Mouse (Mus musculus): Measurements from ENCODE around the gene Maml3.

Gene Maml3

DNA sequence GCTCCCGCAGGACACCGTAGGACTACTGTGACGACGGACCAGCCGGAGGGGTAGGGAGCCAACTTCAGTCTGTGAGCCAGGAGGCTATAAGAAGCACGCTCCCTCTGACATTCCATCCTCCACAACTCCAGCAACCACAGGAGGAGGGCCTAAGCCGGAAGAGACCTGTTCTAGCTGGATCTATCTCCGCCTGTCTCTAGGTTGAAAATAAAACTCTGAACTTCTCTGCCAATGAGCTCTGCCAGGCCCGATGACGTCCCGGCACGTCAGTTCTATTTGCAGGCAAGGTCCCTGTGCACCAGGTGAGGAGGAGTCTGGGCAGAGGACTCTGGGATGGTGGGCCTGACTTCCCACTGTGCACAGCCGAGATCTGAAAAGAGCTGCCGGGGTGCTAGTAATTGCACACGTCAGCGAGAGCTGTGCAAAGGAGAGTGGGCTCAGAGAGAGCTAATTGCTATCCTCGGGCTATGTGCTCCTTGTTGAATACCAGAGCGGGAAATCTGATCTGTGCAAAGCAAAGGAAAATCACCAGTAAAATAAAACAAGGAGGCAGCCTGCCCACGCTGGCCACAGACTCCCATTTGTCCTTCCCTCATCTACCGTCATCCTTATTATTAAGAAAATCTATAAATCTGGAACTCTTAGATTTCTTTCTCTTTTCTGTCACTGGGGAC is 58.7 kb downstream of the Maml3 start:
- peak; percentile 81 for DNase-seq (ENCODE audit: inconsistent ontology term)

DNA sequence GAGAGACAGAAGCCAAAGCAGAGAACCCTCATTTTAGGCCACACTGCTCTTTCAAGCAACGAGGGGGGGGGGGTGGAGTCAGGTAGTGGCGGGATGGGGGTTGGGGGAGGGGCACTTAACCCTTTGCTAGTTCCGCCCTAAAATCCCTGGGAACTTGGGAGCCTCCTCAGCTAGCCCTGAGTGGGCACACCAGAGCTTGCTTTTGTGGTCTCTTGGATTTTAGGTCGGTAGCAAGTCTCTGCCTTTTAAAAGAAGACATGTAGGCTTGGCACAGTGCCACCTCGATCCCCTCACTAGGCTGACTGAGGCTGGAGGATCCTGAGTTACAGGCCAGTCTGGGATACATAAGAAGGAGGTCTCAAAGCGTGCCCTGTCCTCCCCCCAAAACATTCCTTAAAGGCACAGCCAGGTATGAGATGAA is 59.6 kb downstream of the Maml3 start:
- no peak for DNase-seq (ENCODE audit: inconsistent ontology term)

DNA sequence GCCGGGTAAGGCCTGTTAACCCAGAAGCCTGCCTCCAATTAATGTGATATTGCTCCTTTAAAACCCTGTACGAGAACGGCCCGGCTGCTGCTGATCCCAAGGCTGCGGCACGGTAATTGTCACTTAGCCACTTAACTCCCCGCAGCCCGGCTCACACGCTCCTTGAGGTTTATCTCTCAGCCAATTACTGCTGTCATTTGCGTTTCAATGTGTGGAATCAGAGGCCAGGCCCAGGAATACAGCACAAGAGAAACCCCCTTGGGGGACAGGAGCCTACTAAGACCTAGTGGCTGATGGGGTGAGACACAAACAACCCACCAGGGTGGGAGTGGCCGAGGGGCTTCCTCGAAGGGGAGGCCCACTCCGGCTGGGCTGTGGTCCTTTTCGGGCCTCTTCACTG is 60.2 kb downstream of the Maml3 start:
- DNase-seq (ENCODE audit: inconsistent ontology term): no peak

DNA sequence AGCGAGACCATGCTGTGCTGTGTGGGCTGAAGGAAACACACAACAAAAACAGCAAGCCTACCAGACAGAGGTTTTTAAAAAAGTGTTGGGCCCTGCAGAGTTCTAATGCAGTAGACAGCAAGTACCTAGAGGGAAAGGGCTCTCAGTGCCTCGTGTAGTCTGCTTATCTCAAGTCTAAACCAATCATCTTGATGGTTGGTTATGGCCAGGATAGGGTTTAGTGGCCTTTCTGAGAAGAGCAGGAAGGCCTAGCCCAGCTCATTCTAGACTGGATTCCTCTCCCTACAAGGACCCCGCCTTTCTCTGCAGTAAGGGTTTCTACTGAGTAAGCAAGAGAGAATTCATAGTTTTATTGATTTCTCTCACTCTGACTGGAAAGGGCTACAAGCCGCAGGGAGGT is 61.0 kb downstream of the Maml3 start:
- no peak for DNase-seq (ENCODE audit: inconsistent ontology term)

DNA sequence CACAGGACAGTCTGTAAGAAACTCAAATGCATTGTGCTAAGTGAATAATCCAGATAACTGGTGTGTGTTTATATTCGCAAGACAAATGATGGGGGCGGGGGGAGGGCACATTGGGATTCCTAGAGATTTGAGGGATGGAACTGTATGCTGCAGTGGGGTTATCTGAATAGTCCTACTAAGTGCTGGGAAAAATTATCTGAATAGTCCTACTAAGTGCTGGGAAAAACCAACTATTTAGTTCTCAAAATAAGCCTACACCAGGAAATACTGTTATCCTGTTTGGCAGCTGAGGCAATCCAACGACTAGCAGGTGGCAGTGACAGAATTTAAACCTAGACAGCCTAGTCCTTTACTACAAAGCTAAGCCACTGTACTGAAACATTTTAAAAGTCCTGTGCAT is 62.2 kb downstream of the Maml3 start:
- DNase-seq (ENCODE audit: inconsistent ontology term): no peak

DNA sequence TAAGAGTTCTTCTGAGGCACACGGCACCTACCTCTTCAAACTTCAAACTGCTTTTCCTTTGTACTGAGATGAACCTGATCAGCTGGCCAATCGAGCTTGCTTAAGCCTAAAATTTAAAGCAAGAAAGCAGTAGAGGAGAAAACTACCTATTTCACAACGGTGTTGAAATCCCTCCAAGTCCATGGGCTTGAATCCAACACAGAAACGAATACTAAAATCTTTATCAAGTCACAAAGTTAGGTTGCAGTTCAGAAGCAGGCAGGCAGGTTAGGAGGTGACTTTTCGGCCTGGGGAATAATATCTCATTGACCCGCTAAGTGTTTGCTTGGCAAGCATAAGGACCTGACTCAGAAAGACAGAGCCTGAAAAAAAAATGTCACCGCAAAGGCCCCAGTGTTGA is 64.9 kb downstream of the Maml3 start:
- no peak for DNase-seq (ENCODE audit: inconsistent ontology term)

DNA sequence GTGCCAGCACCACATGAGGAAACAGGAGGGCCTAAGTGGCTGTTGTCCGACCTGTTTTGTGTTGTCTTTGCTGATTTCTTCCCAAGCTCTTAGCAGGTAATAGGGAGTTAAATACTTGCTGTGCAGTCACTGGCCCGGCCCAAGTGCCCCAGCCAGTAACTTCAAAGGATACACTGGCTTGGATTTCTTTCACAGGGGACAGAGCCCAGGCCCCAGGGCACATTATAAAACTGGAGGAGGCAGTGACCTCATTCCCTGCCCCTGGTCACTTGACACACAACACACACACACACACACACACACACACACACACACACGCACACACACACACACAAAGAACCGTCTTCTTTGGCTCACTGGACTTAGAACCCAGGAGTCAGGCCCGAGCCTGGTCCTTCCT is 67.6 kb downstream of the Maml3 start:
- no peak for DNase-seq (ENCODE audit: inconsistent ontology term)

DNA sequence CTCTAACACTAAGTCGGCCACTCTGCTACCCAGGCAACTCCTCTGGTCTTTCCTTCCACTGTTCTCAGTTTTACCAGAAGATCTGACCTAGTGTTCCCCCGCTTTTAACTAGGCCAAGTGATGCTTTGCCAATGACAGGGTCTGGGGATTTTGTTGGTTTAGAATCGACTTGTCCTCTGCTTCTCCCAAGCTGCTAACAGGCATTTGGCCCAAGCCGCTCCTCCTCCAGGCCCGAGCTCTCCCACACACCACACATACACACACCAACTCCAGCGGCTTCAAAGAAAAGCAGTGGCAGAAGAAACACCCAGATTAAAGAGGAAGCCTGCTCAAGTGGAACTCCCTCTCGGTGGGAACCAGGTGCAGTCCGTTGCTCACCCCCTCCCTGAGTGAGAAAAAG is 69.5 kb downstream of the Maml3 start:
- no peak for DNase-seq (ENCODE audit: inconsistent ontology term)

DNA sequence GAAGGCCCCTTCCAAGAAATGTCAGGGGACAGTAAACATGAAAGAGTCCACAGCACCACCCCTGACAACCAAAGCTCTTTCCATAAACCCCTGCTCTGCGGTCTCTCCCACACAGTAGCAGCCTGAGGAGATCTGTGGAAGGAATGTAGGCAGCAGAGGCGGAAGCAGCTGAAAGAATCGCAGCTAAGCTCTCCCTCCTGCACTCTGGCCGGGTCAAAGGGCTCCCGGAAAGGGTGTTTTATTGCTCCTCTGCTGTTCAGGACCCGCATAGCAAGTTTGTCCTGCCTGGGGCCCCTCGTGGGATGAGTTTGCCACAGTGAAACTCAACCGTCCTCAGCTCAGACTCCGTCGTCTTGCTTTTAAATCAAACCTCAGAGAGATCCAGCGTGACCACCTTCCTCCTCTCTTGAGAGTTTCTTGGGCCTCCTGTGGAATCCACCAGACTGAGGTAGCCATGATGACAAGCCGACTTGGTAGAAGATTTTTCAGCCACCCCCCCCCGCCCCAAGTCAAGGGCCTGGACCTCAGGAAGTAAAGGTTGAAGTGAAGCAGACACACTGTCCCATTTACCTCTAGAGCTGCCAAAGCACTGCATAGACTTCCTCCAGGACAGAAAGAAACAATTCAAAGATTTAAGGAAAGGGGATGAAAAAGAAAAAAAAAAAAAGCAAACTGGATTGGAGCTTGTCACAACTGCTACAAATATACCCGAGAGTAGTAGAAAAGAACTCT is 70.9 kb downstream of the Maml3 start:
- no peak for DNase-seq (ENCODE audit: inconsistent ontology term)

DNA sequence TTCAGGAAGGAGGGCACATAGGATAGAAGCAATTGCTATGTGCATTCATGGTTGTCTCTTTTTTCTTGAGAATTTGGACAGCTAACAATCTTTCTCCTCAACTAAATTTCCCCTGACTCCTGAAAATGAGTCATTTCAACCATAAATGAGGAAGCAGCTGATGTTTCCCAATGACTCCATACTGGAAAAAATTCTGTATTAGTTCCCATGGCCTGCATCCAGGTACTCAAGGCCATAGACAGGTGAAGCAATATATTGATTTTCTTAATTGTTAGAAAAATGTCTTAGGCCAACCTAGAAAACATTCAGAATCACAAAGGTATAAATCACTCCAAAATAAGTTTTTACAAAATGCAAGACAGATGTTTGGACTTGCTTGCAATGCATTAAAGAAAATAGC is 73.5 kb downstream of the Maml3 start:
- DNase-seq (ENCODE audit: inconsistent ontology term): no peak

DNA sequence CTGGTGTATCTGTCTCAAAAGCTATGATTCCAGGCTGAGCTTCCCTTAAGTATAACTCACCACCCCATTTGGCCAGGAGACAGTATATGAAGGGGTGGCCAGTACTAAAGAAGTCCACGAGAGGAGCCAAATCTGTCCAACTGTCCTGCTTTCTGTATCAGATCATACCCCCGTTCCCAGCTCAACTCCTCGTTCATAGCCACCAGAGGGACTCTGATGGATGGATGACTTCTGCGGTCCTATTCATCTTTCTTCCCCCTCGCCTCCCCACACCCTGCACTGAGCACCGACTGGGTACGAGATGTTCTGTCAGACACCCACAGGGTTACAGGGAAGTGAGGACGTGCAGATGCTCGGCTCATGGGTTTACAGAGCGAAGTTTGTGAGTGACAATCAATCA is 74.8 kb downstream of the Maml3 start:
- no peak for DNase-seq (ENCODE audit: inconsistent ontology term)

DNA sequence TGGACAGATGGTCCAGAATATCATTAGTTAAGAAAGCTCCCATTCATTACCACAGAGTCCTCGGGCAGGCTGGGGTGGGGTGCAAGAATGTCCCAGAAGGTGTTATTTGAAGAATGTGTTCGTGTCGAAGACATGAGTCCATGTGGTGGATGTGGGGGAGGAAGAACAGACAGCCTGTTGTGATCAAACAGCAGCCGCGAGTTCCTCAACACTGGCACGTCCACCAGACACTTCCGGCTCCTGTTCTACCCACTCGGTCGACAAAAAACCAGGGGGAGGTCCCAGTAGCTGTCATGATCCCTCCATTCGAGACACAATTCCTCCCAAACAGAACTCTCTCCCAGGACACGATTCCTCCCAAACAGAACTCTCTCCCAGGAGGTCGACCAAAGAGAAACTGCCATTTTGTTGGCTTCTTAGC is 75.2 kb downstream of the Maml3 start:
- DNase-seq (ENCODE audit: inconsistent ontology term): peak; percentile 64

DNA sequence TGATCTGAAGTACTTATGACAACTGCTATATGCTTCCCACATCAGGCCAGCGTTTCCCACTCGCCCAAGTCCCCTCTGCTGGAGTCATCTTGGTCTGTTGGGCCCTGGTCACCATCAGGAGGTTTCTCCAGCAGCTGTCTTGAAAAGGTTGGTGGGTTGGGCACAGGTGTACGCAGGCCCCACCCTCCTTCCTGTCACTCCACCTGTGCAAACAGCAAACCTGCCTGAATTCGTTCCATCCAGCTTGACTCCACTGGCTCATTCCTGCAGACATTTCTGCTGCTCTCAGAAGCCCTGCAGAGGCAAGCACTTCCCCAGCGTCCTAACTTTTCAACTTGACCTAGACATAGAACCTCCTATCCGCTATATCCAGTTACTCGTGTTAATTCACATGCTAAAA is 76.9 kb downstream of the Maml3 start:
- no peak for DNase-seq (ENCODE audit: inconsistent ontology term)

DNA sequence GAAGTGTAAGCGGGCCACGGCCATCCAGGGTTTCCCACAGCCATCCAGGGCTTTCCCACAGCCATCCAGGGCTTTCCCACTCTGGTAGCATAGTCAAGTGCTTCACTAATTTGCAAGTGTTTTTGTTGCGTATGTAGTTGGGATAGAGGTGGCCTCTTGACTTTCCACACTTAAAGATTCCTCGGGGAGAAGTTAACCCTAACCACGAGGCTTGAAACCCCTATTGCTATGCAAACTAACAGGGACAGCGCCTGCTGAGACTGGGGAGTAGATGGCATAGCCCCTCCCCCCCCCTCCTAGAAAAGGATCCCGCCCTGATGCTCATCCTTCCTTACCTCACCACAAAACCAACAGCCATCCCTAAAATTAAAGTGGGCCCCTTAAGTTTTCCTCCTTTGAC is 82.4 kb downstream of the Maml3 start:
- no peak for DNase-seq (ENCODE audit: inconsistent ontology term)

DNA sequence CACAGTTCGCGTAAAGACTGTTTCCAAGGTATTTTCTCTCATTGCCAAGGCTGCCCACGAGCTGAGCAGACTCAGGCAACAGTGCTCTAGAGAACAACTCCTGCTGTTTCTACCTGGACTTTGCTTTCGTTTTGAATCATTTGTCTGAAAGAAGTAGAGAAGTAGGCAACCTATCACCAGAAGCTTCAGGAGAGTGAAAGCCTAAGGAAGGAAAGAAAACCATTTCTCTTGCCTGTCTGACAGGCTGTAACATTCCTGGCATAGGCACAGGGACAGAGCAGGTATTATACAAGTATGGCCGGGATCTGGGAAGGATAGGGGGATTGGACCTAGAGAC is 86.8 kb downstream of the Maml3 start:
- DNase-seq (ENCODE audit: inconsistent ontology term): no peak

DNA sequence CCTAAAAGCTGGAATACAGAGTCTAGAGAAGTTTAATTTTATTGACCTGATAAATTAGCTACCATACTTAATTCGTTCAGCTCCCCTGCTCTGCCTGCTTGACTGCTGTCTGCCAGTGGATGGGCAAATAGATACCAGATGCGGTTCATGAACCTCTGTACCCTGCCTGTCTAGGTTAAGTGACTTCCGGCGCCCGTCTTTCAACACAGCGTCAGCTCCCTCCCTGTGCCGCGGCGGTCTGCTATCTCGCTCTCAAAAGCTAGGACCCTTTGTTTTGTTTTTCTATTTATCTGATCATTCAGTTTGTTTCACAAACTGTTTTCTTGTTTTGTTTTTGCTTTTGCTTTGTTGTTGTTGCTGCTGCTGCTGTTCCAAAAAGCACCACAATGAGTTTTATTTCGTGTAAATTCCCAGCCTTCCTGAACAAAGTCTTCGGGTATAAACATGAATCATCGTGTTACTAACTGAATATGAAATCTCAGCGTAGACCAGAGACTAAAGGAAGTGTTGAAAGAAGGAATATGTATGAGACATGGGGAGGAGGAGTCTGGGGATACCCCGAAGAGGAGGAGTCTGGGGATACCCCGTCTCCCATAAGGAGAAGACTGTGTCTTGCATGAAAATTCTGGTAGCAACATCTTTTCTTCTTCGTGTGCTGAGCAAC is 87.3 kb downstream of the Maml3 start:
- no peak for DNase-seq (ENCODE audit: inconsistent ontology term)

DNA sequence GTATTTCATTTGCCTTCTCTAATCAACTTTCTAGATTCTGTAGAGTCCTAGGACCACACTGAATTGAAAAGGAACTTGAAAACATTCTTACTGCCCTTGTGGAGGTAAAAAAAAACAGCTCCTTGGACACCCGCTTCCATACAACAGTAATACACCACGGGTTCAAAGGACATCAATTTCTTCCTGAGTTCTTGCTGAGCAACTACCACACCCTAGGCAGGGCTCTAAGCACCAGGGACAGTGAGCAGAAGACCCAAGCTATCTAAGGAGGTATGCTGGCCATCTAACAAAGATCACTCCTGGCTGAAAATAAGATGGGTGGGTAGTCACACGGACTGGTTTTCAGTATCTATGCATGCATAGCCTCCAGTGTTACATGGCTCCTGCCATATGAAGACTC is 88.7 kb downstream of the Maml3 start:
- DNase-seq (ENCODE audit: inconsistent ontology term): no peak

DNA sequence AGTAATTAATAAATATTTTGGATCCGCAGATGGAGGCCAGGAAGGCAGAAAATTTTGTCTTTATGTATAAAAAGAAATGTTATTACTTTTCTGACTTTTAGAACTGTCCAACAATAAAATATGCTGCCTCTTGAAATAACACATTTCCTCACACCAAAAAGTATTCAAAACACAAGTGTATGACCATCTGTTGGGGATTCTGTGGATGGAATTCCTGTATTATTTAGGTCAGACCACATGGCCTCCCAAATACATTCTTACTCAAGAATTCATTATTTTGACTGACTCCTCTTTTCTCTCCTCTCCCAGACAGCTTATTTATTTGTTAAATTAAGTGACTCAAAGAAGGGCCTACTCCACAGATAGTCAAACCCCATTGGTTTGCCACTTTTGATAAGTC is 89.3 kb downstream of the Maml3 start:
- peak; percentile 77 for DNase-seq (ENCODE audit: inconsistent ontology term)

DNA sequence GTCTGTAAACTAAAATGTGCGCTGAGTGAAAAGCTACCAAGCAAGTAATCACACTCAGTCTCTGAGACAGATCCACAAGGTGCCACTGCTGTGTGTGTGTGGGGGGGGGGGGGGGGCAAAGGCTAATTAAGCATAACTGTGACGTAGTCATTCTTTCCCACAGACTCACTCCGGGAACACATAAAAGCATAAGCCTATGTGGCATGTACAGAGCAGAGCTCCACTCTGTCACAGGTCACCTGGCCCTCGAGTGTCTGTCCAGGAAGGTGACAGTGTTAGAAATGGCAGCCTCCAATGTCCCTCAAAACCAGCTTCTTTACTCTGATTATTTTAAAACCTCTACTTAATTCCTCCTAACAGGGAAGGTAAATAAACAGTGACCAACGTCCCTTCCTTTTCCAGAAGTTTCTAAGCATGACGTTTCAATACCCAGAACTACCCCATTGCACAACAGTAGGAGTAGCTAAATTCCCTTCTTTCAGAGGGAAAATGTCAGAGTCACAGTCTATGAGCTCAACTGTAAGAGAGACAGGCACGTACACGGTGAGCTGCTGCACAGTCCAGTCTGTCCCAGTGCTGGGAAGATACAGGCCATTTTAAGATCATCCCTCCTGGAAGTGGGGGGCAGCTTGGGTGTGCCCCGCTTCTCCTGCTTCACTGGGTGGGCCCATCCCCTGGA is 93.7 kb downstream of the Maml3 start:
- no peak for DNase-seq (ENCODE audit: inconsistent ontology term)

DNA sequence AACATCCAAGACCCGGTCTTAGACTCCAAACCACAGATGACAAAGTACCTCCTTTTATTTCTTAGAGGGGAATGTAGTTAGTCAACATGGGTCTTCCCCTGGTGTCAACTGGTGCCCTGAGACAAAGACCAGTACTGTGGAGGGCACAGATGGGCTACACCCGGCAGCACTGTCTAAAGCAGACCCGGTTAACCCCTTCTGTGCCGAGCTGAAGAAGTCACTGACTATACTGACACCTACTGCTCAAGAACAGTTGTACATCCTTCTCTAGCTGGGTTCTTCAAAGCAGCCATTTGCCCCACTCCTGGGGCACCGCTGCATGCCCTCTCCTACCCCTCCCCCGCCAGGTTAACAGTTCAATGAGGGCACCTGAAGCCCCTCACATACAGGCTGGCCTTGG is 95.6 kb downstream of the Maml3 start:
- peak; percentile 30 for DNase-seq (ENCODE audit: inconsistent ontology term)

DNA sequence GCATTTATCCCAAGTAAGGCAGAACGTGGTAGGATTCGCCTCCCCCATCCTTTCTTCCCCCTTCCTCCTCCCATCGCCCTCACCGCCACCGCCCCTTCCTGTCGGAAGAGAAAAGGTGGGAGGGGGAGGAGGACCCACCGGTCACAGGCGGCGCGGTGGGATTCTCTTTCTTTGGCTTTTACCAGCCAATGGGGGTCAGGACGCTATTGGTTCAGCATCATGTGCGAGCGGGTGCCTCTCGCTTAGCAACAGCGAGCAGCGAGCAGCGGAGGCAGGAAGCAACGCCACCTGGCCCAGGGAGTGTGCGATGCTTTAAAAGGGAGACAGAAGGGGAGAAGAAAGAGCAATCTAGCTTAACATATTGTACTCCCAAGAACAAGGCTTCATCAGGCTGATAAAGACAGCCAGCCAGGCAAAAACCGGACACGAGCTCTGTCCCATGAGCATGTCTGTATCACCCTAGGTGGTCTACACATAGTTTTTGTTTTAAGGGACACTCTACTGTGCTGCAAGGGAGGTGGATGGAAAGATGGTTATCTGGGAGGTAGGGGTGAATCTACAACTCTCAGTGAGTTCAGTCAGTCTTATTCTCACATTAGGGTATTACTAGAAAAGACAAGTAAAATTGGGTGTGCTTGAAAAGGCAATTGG is 97.1 kb downstream of the Maml3 start:
- DNase-seq (ENCODE audit: inconsistent ontology term): peak; percentile 57

DNA sequence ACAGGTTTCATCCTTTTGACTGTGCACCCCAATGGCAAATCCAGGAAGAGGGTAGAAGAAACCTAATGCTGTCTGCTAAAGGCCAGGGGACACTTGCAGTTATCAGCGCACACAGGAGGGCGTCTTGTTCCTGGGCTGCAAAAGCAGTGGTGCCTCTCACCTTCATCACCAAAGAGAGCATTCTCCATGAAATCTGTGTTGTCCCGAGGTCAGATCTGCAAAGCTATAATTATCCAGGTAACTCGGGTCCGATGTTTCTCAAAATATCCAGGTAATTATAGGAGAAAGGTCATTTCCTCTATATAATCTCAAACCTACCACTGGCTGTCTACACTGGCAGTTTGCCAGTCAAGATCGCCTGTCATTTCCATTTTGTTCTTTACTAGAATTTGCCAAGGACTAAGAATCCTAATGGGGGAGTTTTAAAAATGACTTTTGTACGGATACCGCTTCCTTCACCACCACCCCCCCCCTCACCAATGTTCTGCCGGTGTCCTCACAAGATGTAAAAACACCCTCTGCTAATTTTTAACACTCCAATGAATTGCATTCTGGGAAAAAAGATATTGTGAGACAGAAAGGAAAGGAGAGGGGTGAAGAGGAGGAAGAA is 98.0 kb downstream of the Maml3 start:
- DNase-seq (ENCODE audit: inconsistent ontology term): no peak

All from Muller cell, postnatal 12 days (primary cell).